Mouse (Mus musculus) monocyte, adult 5-6 weeks (primary cell): ENCODE results near the gene Gopc. TPM values are rescaled to one million over a fixed set of nuclear protein-coding genes. Genes with fewer than 3 reads are reported as not detected.
"Not testable (repeated sequence)": the region's sequence is repeated elsewhere in the genome, so short reads cannot be mapped to it uniquely, and the experiment has no call there.

ENCODE experiments used
- ATAC-seq: fragments of 153-309, 156-312 bp; replicated peaks from 2 replicates; pipeline ENCODE4 v1.8.0; 2017; ENCODE audit warnings: mild to moderate bottlenecking; ENCODE audit not compliant: low TSS enrichment, insufficient number of reproducible peaks, severe bottlenecking, poor library complexity, low FRiP score
- total RNA-seq: library from RNA; stranded (forward); fragments of 200-1000, 200-491, 200-594 nt; gene quantifications from 3 replicates; pipeline ENCODE4 v1.2.3, GENCODE M21; 2017

The Gopc gene
- total RNA-seq, 1 experiment from 2014 or later = 28.0 TPM

DNA sequence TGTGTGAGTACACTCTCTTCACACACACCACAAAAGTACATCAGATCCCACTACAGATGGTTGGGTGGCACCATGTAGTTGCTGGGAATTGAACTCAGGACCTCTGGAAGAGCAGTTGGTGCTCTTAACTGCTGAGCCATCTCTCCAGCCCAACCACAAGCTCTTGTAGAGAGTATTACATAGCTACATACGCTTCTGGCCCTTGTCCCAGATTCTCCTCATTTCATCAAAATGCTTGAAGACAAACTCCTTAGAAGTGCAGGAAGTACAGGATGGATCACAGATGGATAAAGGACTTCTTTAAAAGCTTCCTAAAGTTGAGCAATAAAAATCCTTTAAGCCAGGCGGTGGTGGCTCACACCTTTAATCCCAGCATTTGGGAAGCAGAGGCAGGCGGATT lies 60.0 kb downstream of the Gopc start:
- ATAC-seq = no peak

DNA sequence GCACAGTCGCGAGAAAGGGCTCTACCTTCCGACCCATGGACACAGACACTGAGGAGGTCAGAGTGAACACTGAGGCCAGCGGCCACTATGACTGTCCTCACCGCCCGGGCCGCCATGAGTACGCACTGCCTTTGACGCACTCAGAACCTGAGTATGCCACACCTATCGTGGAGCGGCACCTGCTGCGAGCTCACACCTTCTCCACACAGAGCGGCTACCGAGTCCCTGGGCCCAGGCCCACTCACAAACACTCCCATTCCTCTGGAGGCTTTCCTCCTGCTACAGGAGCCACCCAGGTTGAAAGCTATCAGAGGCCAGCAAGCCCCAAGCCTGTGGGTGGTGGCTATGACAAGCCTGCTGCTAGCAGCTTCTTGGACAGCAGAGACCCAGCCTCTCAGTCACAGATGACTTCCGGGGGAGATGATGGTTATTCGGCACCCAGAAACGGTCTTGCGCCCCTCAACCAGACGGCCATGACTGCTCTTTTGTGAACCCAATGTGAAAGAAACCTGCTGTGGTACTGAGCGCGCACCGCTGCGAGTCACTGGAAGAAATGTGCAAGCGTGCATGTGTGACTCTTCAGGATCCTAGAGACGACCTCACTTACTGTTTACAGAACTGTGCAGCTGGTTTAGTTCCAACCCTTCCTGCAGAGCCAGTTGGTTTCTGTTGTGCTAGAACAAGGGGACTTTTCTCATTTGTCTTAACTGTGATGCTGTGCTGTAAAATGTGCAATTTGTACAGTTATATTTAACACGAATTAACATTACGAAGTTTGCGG lies 62.2 kb downstream of the Gopc start:
- no peak for ATAC-seq

- ATAC-seq = no peak
These were observed 72.7 kb downstream of the Gopc start for GRCm38 (mm10) chr10:52309196-52309595.

- no peak for ATAC-seq
These were observed 77.3 kb downstream of the Gopc start for GRCm38 (mm10) chr10:52304574-52304973.

DNA sequence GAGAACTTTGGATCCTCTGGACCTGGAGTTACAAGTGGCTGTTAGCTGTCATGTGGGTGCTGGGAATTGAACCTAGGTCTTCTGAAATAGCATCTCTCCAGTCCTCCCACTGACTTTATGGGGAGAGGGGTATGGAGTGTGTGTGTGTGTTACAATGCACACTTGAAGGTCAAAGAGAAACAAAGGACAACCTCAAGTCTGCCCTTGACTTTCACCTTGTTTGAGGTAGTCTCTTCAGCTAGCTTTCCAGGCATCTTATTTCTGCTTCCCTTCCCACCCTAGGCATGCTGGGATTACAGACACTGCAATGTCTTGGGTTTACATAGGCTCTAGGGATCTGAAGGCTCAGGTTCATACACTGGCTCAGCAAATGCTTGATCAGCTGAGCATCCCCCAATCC lies 79.7 kb downstream of the Gopc start:
- no peak for ATAC-seq

DNA sequence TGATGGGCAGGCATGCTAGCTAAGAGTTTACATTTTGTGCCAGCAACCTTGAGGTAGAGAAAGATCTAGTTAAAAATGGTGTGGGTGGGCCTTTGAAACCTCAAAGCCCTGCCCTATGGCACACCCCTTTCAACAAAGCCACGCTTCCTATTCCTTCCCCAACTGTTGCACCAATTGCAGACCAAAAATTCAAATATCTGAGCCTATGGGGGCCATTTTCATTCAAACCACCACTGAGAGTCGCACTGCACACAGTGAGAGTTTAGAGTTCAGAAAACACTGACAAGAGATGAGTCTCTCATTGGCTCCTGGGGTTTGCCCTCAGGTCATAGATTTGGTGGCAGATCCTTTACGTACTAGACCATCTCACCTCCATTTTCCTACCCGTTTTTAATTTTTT lies 80.2 kb downstream of the Gopc start:
- ATAC-seq = no peak

- ATAC-seq = not testable (repeated sequence)
These were observed 83.4 kb downstream of the Gopc start for GRCm38 (mm10) chr10:52298568-52298967.

DNA sequence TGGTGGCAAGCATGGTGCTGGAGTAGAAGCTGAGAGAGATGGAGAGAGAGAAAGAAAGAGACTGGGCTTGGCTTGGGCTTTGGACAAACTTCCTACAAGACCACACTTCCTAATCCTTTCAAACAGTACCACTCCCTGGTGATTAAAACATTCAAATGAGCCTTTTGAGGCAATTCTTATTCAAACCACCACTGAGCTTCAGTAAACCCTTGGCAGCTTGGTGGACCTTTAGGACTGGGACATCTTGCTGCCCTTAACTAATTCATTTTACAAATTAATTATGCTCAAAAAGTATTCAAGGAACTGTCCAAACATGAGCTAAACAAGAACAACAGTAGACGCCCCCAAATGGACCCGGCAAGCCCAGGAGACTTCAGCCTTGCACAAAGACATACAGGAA lies 86.0 kb downstream of the Gopc start:
- ATAC-seq = no peak

- no peak for ATAC-seq
These were observed 87.9 kb downstream of the Gopc start for GRCm38 (mm10) chr10:52293921-52294577.

DNA sequence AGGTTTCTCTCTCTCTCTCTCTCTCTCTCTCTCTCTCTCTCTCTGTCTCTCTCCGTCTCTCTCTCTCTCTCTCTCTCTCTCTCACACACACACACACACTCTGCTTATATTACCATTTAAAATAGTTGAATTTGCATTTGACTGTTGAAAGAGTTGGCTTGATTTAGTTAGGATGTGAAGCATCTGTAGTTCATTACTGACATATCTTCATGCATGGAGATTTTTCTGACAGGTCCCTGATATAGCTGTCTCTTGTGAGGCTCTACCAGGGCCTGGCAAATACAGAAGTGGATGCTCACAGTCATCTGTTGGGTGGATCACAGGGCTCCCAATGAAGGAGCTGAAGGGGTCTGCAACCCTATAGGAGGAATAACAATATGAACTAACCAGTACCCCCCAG lies 89.5 kb downstream of the Gopc start:
- ATAC-seq = not testable (repeated sequence)

GRCm38 (mm10) chr10:52289261-52289660 lies 92.7 kb downstream of the Gopc start:
- ATAC-seq = no peak

- no peak for ATAC-seq
These were observed 93.9 kb downstream of the Gopc start for GRCm38 (mm10) chr10:52287852-52288533.

Other genes starting within 250 kb of the Gopc start
- gene Ros1, start 186.9 kb downstream of the Gopc start, total RNA-seq = not detected in 3 replicates
- 0.19 to 0.32 TPM in 2 of 3 replicates, not detected in the other for gene Dcbld1, start 148.5 kb downstream of the Gopc start, total RNA-seq
- not detected in 3 replicates for gene Gm26741, start 23.4 kb downstream of the Gopc start, total RNA-seq
- gene Nepn, start 6.8 kb upstream of the Gopc start, total RNA-seq = not detected in 3 replicates
- gene Nus1, start 35.4 kb upstream of the Gopc start, total RNA-seq = 26.5 to 31.3 TPM (median 30.0 TPM) in 3 replicates